Mouse (Mus musculus) lung, postnatal 0 days (tissue): ENCODE measurements around the gene Cmtm3.

Source experiments
- CTCF ChIP-seq: IDR thresholded peaks from 2 replicates; pipeline ENCODE4 v1.5.1; 2016; ENCODE audit warnings: antibody characterized with exemption, mild to moderate bottlenecking
- EP300 ChIP-seq: IDR thresholded peaks from 2 replicates; pipeline ENCODE4 v1.6.1; 2016; ENCODE audit warnings: antibody characterized with exemption, mild to moderate bottlenecking, control low read depth

DNA sequence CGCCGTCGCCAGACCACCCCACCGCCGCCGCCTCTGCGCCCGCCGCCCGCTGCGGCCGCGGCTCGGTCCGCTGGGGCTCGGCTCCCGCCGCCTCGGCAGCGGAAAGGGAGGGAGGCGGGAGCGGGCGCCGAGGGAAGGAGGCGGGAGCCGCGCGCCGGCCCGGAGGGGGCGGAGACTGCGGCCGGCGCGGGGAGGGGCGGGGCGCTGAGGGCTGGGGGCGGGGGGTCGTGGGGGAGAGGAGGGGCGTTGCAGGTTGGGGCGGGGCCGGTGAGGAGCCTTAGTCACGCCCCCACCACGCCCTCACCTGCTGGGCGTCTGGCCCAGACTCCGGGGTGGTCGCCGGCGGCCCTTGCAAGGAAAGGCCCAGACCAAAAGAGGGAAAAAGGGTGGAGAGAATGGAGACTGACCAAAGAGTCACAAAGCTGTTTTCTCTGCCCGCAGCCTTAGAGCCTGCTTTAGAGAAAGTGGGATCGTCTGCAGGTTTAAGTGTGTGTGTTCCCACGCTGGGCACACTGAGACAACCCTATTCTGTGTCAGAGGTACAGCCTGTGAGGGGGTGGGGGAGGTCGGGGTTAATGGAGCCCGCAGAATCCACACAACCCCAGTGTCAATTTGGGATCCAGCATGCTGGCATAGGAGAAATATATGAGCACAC is 56.6 kb downstream of the Cmtm3 start, which contains the start of gene Cmtm4:
- TF ChIP-seq CTCF: no peak
- no peak for TF ChIP-seq EP300
